Mouse (Mus musculus) embryonic fibroblast, embryonic 13.5 days (primary cell): ENCODE measurements around the gene Slc20a1.

Experiments
- CTCF ChIP-seq: IDR thresholded peaks from 2 replicates; pipeline ENCODE4 v1.5.1; 2011; ENCODE audit warnings: mild to moderate bottlenecking, control low read depth, low read length, moderate library complexity, borderline replicate concordance; ENCODE audit not compliant: insufficient read depth
- POLR2A ChIP-seq: IDR thresholded peaks from 2 replicates; pipeline ENCODE4 v1.6.1; 2011; ENCODE audit warnings: low read depth, mild to moderate bottlenecking, control low read depth, low read length, moderate library complexity

GRCm38 (mm10) chr2:129236526-129236925 lies 38.0 kb downstream of the Slc20a1 start:
- no peak for TF ChIP-seq CTCF
- no peak for TF ChIP-seq POLR2A
